Comparison of ENCODE assay signal across 22 mouse cellular contexts in genomic region chr6:73026898-73027297, GRCm38 (mm10).
A peak's percentile ranks its signal among the peaks of the same experiment; 100 is the strongest.
DNase-seq lines count a peak whose midpoint lies in the region; ATAC-seq and TF ChIP-seq lines count a peak whose summit lies in the region.
"Had no signal": no experiment of that assay in that cellular context is flagged by ENCODE, and none has a peak within 500 bp of the region (broad histone marks: within the 10 kb centered on the region; RNA-seq: fewer than 3 reads in every experiment).

No protein-coding gene starts in this region.

- no peak overlapping the region for H3K27ac ChIP-seq in lung, embryonic 14.5 days (ENCODE audit: low read depth)
- no peak overlapping the region for H3K27ac ChIP-seq in limb, embryonic 13.5 days
- H3K27ac ChIP-seq in kidney, embryonic 16.5 days (ENCODE audit: low read length): no peak overlapping the region
- H3K27ac ChIP-seq: embryonic facial prominence, embryonic 12.5 days; forebrain, embryonic 10.5 days; forebrain, embryonic 13.5 days; heart, adult 2 months; hindbrain, embryonic 12.5 days; hindbrain, embryonic 15.5 days had no signal

- no peak overlapping the region for H3K4me3 ChIP-seq in lung, embryonic 14.5 days (ENCODE audit: low read depth, low read length)
- no peak overlapping the region for H3K4me3 ChIP-seq in limb, embryonic 13.5 days
- no peak overlapping the region for H3K4me3 ChIP-seq in kidney, embryonic 16.5 days (ENCODE audit: low read length)
- H3K4me3 ChIP-seq: embryonic facial prominence, embryonic 12.5 days; forebrain, embryonic 10.5 days; forebrain, embryonic 13.5 days; heart, adult 2 months; hindbrain, embryonic 12.5 days; hindbrain, embryonic 15.5 days had no signal

- no peak overlapping the region for H3K9ac ChIP-seq in lung, embryonic 14.5 days
- no peak overlapping the region for H3K9ac ChIP-seq in limb, embryonic 13.5 days
- H3K9ac ChIP-seq in kidney, embryonic 16.5 days (replicated peaks; ENCODE audit: low read length): no peak overlapping the region
- H3K9ac ChIP-seq: embryonic facial prominence, embryonic 12.5 days; forebrain, embryonic 13.5 days; hindbrain, embryonic 12.5 days; hindbrain, embryonic 15.5 days had no signal

- H3K4me1 ChIP-seq in lung, embryonic 14.5 days (ENCODE audit: insufficient read depth): no peaks in the 10 kb centered on the region
- H3K4me1 ChIP-seq in limb, embryonic 13.5 days: peaks cover 9% of the 10 kb centered on the region
- no peaks in the 10 kb centered on the region for H3K4me1 ChIP-seq in kidney, embryonic 16.5 days (ENCODE audit: insufficient read depth, low read length)
- H3K4me1 ChIP-seq: forebrain, embryonic 10.5 days; forebrain, embryonic 13.5 days; hindbrain, embryonic 12.5 days; hindbrain, embryonic 15.5 days had no signal

- DNase-seq in lung, embryonic 14.5 days: peak; percentile 18
- DNase-seq in lung, postnatal 25 days (ENCODE audit: low spot score): no peak
- DNase-seq in 3T3-L1 (ENCODE audit: low read depth, low spot score): peak; percentile 61
- DNase-seq in NIH3T3 (ENCODE audit: low read depth): peak; percentile 27
- no peak for DNase-seq in MN1 (ENCODE audit: low spot score)
- DNase-seq: adrenal gland, adult 8-10 months; adrenal gland, postnatal 25 days; cerebellum, adult 18-20 months; cerebellum, adult 9-10 months; cerebellum, postnatal 14 days; gastrocnemius, postnatal 10 days; gastrocnemius, postnatal 36 days; heart, adult 2 months had no signal

- no peak overlapping the region for H3K4me2 ChIP-seq in lung, embryonic 14.5 days
- no peak overlapping the region for H3K4me2 ChIP-seq in limb, embryonic 13.5 days (replicated peaks)
- no peak overlapping the region for H3K4me2 ChIP-seq in kidney, embryonic 16.5 days (replicated peaks; ENCODE audit: low read depth, low read length)
- H3K4me2 ChIP-seq: embryonic facial prominence, embryonic 12.5 days; forebrain, embryonic 13.5 days; heart, embryonic 11.5 days; hindbrain, embryonic 12.5 days; hindbrain, embryonic 15.5 days had no signal

- TF ChIP-seq CTCF in lung, embryonic 14.5 days (IDR thresholded peaks at IDR 0.05; ENCODE audit: low read depth): no peak

- no peaks in the 10 kb centered on the region for H3K36me3 ChIP-seq in lung, embryonic 14.5 days (ENCODE audit: insufficient read depth)
- H3K36me3 ChIP-seq in limb, embryonic 13.5 days: no peaks in the 10 kb centered on the region
- no peaks in the 10 kb centered on the region for H3K36me3 ChIP-seq in kidney, embryonic 16.5 days (ENCODE audit: insufficient read depth, low read length)
- H3K36me3 ChIP-seq: embryonic facial prominence, embryonic 12.5 days; forebrain, embryonic 10.5 days; hindbrain, embryonic 12.5 days; hindbrain, embryonic 15.5 days had no signal

- 75% methylated on average over 6 of the region's 6 CpGs for WGBS in lung, embryonic 14.5 days
- WGBS in limb, embryonic 13.5 days: 26% methylated on average over 6 of the region's 6 CpGs
- WGBS in kidney, embryonic 16.5 days: 79% methylated on average over 6 of the region's 6 CpGs

- no peaks in the 10 kb centered on the region for H3K9me3 ChIP-seq in lung, embryonic 14.5 days (ENCODE audit: low read depth, low read length)
- H3K9me3 ChIP-seq in limb, embryonic 13.5 days: peaks cover 4% of the 10 kb centered on the region; the same call in 1 of the 2 replicates
- no peaks in the 10 kb centered on the region; the same call in 1 of the 2 replicates for H3K9me3 ChIP-seq in kidney, embryonic 16.5 days (ENCODE audit: low read length)
- H3K9me3 ChIP-seq: embryonic facial prominence, embryonic 12.5 days; forebrain, embryonic 10.5 days; forebrain, embryonic 13.5 days; hindbrain, embryonic 12.5 days; hindbrain, embryonic 15.5 days had no signal

- peak; percentile 38; the same call in 1 of the 2 replicates for ATAC-seq in lung, embryonic 14.5 days (ENCODE audit: insufficient read depth)
- ATAC-seq in limb, embryonic 13.5 days (ENCODE audit: low FRiP score, low read depth): peak; percentile 57
- no peak for ATAC-seq in kidney, embryonic 16.5 days (ENCODE audit: low FRiP score, low TSS enrichment)
- ATAC-seq: forebrain, embryonic 13.5 days; forebrain, embryonic 16.5 days had no signal

- no peaks in the 10 kb centered on the region for H3K27me3 ChIP-seq in lung, embryonic 14.5 days (ENCODE audit: insufficient read depth, low read length)
- 0 out of 2 replicates have a peak, but pooled peaks cover 6% of the 10 kb centered on the region for H3K27me3 ChIP-seq in limb, embryonic 13.5 days
- no peaks in the 10 kb centered on the region for H3K27me3 ChIP-seq in kidney, embryonic 16.5 days (ENCODE audit: insufficient read depth, low read length)
- H3K27me3 ChIP-seq: embryonic facial prominence, embryonic 12.5 days; forebrain, embryonic 13.5 days; hindbrain, embryonic 12.5 days; hindbrain, embryonic 15.5 days had no signal

Comparison
In these comparisons a context has a peak if more than half of its experiments do, and no peak if none do; other contexts are left out.
1. DNase-seq: peak in lung, embryonic 14.5 days (single experiment), 3T3-L1 (single experiment) and NIH3T3 (single experiment); none in lung, postnatal 25 days (single experiment) and MN1 (single experiment).